Mouse (Mus musculus) 3134 (cell line): ENCODE results near the gene Tspo2.

Source experiments
- DNase-seq: peaks from one replicate; pipeline ENCODE4 v3.0.0-alpha.2; 2011; ENCODE audit warnings: low spot score; ENCODE audit not compliant: insufficient read length; ENCODE audit errors: extremely low read depth

The Tspo2 gene

DNA sequence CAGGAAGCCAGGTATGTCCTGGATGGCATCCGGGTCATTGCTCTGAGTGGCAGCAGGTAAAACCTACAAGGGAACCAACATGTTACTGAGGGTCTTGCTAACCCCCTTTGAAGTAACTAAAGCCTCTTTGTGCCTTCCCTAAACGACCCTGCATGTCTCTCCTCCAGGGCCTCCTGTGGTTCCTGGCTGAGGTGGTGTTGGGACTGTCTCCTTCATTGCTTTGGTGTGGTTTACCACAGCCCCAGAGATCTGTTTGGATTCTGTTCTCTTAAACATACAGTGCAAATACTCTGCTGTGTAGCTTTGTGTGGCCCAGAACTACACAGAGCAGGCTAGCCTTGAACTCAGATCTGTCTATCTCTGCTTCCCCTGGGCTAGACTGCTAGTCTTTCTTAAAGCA lies 31.8 kb downstream of the Tspo2 start:
- DNase-seq = no peak

DNA sequence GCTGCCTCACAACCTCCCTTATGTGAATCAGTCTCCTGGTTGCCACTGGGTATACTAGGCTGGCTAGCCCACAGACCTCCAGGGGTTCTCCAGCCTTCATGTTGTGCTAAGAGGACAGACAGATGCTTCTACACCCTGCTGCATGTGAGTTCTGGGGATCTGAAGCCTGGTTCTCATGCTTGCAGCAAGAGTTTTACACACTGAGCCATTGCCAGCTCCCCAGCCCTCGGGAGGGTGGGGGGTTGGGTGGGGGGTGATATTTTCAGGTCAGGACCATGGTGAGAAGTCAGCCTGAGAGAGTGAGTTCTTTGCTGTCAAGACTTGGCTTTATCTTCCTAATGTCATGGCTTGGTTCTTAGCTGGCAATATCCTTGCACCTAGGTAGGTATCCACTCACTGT lies 32.5 kb downstream of the Tspo2 start:
- DNase-seq = no peak

DNA sequence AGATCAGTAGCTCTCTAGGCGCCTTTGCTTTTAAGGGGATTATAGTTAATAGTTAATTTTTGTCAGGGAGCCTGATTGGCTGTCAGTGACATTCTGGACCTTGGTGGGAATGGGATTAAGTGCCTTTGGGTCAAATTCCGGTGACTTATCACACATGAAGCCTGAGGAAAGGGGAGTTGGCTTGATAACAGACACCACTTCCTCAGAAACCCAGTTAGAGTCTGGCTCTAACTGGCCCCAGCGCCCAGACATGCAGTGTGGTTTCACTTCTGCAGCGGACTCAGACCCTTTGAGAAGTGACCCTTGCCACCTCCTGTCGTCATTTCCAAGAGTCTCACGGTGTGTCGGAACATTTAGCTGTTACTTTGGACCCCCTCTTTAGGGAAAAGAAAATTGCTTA lies 33.1 kb downstream of the Tspo2 start:
- DNase-seq = no peak

DNA sequence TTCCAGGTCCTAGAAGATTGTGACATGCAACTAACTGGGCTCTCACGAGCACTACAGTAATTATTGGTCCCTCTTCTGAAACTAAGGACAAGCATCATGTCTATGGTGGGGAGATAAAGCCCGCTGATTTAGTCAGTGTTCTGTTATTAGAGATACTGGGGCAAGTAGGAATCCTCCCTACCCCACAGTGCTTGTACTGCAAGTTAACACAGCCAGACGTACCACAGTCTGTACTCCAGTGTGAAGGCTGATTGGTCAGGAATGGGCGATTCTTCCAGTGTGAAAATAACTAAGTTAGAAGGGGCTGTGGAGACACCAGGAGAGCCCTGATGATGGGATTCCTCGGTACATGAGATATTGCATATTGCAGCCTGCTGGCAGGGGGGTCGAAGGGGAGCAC lies 33.8 kb downstream of the Tspo2 start:
- no peak for DNase-seq

DNA sequence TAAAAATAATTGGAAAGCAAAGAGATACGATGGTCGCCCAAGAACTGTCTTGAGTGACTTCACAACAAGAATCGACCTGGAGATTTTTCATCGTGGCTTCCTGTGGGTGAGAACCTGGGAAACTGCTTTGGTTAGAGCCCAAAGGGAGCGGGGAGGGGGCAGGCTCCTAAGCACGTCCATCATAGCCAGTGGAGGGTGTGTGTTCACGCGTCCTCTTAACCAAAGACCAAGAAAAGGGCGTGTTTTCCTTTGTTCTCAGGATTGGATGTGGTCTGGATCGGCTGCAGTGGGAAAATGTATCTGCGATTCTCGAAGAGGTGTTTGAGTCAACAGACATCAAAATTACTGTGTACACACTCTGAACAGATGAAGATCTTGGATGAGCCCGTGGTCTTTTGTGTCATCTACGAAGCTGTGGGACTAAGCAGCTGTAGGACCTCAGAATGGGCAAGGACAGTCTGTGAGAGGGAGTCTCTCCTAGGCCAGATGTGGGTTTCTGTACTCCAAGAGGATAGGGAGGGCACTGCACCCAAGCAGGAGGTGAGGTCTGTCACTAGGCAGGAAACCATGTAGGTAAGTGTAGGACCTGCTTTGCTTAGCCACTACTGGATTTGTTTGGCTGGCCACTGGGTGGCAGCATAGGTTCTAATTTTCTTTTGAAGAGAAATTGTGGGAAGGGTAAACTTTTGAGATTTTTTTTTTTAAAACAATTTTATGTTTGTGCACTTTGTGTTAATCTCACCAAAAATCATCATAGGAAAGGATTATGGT lies 34.7 kb downstream of the Tspo2 start:
- no peak for DNase-seq

DNA sequence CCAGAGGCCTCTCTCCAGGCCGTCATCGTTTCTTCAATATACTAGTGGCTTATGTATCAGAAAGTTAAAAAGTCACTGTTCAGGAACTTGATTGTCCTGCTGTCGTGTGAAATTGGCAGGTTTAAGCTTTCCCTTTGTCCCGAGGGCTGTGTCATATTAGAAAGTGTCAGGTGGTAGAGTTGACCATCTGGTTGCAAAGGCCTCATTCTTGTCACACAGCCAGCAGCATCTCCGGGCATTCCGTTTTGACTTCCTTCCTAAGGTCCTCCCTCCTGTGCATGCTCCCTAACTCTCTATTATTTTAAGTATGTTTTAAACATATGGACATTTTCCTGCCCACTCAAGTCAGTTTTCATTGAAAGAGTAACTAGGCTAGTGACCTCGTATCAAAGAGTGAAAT lies 35.3 kb downstream of the Tspo2 start:
- DNase-seq = no peak

DNA sequence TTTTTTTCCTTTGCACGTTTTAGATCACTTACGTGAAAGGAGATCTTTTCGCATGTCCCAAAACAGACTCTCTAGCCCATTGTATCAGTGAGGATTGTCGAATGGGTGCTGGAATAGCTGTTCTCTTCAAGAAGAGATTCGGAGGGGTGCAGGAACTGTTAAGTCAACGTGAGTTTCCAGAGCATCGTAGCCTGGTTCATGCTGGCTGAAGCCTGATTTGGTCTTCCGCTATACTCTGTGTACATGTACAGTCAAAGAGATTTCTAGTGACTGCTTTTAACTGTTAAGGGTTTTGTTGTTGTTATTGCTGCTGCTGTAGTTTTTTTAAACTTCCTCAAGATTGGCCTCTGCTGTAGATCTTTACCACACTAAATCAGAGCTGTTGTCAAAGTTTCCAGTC lies 40.1 kb downstream of the Tspo2 start:
- DNase-seq = no peak

DNA sequence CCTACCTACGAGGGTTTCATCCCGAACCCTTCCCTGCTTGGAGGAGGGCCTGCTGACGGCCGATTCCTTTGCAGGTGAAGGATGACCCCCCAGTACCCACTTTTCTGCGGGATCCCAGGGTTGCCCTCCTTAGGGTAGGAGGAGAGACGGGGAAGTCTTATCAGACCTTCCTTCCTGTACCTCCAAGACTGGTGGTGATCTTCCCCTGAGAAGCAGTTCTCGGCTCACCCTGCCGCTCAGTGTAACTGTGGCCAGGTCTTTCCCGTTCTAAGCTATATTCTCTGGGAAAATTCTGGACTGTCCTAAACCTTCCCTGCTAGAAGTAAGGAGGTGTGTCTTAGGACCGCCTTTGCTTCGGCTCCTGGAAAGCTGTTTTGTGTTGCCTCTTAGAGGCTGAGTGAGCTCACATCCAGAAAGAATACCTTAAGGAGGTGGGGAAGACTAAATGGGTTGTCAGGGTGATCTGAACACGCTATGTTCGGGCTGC lies 41.0 kb downstream of the Tspo2 start:
- no peak for DNase-seq

DNA sequence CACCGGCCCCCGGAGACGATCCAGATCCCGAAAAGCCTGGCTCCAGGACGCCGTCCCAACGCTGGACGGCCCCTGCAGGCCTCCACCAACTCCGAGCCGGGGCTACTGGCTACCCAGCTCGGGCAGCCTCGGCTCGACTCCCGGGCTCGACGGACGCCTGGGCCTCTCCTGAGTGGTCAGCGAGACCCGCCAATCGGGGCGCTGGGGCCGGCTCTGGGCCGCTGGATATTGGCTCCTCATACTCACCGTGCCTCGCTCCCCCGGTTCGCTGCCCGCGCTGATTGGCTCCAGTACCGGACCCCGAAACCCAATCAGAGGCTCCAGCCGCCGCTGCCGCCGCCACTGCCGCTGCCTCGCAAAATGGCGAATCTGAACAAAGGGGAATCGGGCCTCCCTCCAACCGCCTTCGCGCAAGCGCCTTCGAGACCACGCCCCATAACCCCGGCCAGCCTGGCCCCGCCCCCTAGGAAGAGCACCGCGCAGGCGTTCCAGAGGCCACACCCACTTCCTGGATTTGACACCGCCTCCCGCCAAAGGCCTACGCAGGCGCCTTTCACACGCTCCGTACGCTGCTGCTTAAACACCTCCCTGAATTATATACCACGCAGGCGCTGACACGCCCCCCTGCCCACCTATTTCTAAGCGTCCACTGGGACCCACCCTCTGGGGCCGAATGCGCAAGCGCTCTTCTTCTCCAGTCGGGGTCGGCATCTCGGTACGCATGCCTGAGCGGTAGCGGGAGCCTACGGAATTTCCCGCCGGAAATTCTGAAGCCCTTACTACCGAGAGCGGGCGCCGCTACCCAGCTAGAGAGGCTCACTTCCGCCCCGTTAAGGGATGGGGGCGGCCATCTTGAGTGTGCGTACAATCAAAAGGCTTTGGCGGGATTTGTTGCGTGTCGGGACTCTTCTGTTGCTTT lies 41.7 kb downstream of the Tspo2 start, which contains the start of the genes Nfya and Oard1:
Gene Nfya, minus strand, starts transcription at position 527 of the 919 bp plus-strand sequence.
Gene Oard1, plus strand, starts transcription at position 635 of the 919 bp plus-strand sequence.
- DNase-seq = peak; percentile 100

DNA sequence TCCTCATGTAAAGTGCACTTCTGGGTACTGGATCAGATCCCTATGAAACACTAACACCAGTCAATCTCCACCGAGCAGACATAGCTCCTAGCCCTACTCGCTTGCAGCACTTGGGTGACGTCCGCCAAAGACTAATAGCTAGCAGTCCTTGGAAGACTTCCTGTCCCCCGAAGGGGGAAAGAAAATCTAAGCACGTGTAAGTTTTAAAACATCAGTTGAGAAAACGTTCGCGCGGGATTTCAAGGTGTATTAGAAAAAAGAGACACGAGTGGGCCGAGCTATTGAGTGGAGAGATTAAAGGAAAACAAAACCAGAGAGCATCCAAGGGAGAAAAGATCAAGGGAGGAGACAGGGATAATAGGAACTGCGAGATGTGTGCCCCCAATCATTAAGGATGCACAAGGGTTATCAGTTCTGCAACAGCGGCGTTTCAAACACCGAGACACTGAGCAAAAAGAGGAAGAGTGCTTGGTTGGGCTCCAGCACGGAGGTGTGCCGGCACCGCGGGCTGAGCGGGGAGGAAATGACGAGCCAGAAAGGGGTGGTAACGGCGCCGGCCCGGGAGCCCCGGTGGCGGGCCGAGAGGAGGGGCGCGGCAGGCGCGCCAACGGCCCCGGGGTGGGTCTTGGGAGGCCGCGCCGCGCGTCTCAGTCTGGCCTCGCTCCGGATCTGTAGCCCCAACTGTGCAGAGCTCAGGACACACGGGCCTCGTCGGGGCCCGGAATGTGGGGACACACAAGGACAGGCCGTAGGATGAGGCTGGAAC lies 42.6 kb downstream of the Tspo2 start:
- peak; percentile 85 for DNase-seq

DNA sequence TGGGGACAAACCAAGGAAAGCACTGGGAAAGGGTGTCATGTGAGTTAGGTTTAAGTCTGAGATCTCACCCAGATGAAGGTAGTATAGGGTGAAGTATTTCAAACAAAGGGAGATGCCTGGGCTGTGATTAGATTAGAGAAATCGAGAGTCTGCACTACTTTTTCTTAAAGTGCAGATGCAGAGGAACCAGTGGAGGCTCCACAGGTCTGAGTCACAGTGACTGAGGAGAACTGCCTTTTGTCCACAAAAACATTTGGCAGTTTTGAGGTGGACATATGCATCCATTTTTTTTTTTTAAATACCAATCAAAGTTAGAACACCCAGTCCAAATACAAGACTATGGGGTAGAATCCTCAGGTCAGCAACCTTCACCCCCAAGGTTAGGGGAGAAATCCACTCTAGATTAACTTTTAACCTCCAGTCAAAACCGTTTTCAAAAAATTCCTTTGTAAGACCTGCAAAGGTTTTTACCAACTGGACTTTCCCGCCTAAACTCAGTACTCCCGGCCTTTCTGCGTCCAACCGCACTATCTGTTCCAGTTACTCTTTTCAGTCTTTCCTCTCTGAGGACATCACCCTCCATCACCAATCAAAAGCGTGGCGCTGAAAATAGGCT lies 43.3 kb downstream of the Tspo2 start:
- DNase-seq = no peak

DNA sequence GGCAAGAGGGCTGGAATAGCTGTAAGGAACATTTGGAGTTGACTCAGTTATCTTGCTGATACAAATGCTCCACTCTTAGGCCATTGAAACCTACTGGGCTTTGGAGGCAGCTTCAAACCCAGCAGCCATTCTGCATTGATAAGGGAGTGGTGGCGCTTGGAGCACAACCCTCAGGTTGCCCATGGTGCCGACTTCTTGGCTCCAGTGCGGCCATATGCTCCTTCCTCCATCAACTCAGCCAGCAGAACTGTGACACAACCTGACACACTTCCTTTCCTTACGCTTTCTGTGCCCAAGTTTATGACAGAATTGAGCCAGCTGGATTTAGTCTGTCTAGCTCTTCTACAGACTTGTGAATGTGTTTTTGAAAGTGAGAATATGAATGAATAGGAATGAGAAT lies 44.2 kb downstream of the Tspo2 start:
- DNase-seq = no peak

DNA sequence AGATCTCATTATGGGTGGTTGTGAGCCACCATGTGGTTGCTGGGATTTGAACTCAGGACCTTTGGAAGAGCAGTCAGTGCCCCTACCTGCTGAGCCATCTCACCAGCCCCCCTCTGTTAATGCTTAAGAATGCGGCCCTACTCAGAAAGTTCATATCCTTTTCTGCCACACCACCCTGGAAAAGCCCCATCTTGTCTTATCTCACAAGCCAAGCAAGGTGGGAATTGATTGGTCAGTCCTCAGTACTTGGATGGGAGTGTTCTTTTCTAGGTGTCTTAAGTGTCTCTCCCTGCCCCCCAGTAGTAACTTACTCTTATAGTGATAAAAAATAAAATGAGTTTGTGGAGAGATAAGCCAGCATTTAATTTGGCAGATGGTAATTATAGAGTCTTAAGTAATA lies 46.6 kb downstream of the Tspo2 start:
- no peak for DNase-seq

DNA sequence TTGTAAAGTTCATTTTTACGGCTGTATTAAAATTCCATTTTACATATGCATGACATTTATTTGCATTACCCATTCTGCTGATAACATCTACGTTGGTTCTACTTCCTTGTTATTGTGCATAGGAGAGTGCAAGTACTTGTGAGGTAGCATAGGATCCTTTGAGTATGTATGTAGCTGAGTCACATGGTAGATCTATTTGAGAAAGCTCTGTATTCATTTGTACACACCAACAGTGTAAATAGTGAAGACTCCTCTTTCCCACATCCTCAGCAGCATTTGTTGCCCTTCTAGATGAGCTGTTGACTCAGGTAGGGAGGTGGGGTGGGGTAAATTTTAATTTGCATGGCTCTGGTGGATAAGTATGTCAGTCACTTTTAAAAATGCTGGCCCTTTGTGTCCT lies 47.5 kb downstream of the Tspo2 start:
- DNase-seq = no peak

DNA sequence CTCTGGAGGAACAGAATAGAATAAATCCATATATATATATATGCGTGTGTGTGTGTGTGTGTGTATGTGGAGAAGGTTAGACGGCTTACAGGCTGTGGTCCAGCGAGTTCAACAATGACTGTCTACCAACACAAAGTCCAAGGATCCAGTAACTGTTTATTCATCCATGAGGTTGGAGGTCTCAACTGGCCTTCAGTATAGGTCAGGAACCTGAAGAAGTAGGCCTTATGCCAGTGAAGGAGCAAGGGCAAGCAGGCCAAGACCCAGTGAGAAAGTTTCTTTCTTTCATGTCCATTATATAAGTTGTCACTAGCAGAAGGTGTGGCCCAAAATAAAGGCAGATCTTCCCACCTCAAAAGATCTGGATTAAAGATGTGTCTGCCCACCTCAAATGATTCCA lies 48.6 kb downstream of the Tspo2 start:
- no peak for DNase-seq

DNA sequence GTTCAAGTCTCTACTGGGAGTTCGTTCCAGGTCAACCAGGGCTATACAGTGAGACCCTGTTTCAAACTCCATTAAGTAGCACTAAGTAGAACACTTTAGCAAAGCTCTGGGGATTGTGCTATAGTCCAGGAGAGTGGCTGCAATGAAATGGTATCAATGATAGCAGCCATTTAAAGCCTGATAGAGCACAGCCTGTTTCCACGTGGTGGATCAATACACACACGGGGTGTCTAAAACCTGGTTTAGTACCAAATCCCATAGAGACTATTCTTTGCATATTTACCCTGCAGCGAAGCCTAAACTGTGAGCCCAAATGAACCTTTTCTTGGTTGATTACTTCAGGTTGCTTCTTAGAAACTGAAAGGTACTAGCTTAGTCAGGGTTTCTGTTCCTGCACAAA lies 49.6 kb downstream of the Tspo2 start:
- no peak for DNase-seq
